Mouse (Mus musculus) 416B (cell line): Measurements from ENCODE around the gene Nae1.
"Not testable (repeated sequence)": the region's sequence is repeated elsewhere in the genome, so short reads cannot be mapped to it uniquely, and the experiment has no call there.

Experiments
- DNase-seq: peaks from one replicate; pipeline ENCODE4 v3.0.0; 2011; ENCODE audit warnings: low read depth

The Nae1 gene

DNA sequence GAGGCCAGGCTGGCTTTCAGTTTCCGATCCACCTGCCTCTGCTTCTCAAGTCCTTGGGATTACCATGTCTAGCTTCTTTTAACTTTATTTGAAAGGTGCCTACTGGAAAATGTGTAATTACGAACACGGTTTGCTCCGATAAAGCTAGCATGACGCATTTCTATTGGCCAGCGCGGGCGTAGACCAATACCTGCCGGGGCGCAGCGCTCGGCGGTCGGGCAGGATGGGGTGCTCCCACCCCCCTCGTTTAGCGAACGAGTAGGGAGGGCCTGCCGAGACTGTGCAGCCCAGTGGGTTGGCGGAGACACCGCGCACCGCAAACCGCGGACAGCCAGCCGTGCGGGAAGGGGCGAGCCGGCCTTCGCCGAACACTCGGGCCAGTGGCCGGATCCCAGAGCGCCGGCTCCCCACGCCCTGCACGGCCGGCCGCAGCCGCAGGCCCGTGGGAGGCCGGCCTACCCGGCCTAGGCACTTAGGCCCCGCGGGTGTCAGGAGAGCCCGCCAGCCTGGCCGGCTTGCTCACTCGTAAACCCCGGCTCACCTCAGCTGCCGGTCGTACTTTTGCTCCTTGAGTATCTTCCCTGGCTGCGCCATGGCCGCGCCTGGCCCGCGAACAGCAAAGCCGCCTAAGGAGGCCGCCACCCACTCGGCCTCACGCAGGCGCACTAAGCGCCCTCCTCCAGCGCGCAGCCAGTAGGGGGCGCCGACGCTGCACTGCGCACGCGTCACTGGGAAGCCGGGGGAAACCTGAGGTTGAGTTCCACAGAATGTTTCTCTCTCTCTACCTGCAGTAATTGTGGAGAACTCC lies at the start of gene Nae1, which contains the start of gene Car7:
TSS of gene Nae1 (minus strand) at position 667 of the 808 bp plus-strand sequence.
TSS of gene Car7 (plus strand) at position 719 of the 808 bp plus-strand sequence.
- DNase-seq = peak; percentile 89

DNA sequence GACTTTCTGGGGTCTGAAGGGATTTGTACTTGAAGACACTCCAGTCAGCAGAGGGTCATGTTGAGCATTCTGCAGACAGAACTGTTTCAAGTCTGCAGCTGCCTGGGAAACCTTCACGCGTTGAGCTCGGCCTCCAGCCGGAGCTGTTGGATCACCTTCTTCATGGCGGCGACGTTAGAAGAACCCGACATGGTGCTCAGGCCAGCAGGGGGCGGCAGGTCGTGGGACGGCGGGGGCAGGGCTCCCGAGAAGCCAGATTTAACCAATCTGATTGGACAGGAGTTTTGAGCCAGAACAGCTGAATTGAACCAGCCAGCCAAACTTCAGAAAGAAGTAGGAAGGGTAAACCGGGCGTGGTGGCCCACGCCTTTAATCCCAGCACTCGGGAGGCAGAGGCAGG lies 43.2 kb upstream of the Nae1 start:
- DNase-seq = not testable (repeated sequence)

DNA sequence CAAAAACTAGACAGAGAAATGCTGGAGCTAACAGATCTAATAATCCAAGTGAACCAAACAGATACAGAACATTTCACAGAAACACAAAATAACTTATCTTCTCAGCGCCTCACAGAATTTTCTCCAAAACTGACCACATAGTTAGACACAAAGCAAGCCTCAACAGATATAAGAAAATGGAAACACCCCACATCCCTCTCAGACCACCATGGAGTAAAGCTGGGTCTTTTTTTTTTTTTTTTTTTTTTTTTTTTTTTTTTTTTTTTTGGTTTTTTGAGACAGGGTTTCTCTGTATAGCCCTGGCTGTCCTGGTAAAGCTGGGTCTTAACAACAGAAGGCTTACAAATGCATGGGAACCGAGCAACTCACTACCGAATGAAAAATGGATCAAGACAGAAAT lies 42.4 kb upstream of the Nae1 start:
- no peak for DNase-seq

DNA sequence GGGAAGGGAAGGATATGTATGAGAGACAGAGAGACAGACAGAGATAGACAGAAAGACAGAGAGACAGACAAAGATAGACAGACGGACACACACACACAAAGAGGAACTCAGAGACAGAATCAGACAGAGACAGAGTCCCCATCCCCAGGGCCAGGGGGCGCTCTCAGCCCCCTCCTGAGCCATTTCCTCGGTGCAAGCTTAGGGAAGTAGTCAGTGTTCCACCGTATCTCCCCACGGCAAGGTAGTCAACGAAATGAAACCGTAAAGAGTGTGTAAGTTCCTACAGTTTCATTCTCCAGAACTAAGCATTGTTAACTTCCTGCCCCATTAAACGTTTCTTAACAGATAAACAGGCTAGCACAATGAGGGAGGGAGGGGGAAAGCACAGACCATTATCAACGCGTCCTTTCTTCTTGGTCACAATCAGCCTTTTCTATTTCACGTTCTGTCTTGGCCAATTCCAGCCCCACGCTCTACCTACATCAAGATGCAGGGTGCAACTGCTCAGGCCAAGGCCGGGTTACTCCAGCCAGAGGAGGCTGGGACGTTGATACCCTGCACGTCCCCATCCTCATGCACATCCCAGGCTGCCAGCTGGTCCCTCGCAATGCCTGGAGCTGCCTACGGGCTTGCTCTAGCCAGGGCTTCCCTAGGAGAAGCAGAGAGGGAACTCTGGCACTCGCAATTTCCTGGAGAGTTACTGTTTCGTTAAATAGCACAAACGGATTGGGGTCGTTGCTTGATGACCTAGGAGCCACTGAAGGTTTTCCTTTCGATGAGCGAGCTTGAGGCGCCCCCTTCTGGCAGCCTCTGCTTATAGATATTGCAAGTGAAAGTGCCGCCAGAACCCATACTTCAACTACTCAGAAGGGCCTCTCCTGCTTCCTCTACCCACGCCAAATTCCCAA lies 36.3 kb upstream of the Nae1 start:
- peak; percentile 93 for DNase-seq

DNA sequence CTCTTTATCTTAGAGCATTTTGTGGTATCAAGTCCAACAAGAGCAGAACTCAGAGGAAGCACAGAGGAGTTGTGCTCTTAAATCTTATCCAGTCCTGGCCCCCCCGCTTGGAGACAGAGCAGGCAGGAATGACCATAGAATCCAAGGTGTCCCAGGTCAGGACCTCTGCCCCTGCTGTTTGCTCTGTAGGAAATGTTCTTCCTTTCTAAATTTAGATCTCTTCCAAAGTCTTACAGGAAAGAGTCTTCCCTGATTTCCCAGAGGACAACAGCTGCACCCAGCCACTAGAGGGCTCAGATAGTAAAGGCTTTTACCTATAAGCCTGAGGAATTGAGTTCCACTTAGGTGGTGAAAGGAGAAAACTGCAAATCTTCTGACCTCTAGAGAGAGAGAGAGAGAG lies 35.1 kb upstream of the Nae1 start:
- DNase-seq = peak; percentile 43

DNA sequence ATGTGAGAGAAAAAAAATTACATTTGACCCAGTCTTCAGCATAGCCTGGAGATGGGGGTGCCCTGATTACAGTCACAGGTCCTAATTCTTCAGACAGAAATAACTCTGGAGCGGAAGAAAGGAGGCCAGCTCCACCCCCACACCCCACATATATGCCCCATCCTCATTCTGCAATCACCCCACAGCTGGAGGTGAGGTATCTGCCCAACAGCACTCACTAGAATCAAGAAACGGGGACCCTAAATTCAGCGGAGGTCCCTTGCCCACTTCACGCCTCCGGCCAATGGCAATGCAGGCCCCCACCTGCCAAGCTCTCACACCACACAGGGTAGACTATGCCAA lies 31.0 kb upstream of the Nae1 start:
- no peak for DNase-seq

DNA sequence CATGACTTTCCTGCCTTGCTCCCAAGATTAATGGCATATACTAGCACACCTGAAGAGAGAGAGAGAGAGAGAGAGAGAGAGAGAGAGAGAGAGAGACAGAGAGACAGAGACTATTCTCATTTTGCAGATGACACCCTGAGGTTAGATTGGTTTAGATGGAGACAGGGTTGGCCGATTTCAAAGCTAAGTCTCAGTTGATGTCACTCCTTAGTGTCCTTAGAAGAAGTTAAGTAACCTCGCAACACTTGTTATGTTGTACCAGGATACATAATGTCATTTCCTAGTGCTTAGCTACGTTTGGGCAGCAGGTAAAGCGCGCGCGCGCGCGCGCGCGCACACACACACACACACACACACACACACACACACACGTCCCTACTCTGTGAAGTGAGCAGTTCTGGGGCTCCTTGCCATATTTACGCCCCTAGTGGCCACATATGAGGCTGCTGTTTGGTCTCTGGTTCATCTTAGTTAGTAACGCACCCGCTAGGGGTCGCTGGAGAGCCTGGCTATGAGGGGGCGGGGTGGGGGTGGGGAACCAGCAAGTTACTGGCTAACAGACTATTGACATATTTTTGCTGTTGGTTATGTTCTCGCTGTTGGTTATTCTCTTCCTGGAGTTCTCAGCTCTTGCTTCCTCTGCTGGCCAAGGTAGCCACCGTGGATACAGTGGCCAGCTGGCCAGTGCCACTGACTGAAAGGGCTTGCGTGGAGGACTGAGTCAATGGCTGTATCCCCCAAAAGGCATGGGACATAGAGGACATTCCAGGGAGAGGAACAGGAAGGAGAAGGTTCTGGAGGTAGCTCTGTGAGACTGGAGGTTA lies 30.4 kb upstream of the Nae1 start:
- DNase-seq = peak; percentile 93

DNA sequence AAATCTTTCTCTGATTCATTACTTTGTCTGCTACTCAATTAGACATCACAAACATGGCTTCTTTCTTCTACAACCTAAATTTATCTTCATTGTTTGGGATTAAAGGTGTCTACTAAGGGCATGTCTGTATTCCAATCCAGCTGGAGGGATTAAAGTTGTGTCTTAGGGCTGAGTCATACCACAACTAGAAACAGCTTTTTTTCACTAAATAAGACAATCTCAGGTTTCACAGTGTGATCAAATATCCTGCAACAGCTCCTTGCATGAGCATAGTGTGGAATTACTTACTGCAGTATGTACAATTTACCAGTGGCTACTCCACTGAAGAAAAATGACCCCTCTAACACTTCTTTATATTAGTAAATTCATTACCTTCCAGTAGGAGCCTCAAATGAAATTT lies 26.3 kb upstream of the Nae1 start:
- DNase-seq = peak; percentile 23

DNA sequence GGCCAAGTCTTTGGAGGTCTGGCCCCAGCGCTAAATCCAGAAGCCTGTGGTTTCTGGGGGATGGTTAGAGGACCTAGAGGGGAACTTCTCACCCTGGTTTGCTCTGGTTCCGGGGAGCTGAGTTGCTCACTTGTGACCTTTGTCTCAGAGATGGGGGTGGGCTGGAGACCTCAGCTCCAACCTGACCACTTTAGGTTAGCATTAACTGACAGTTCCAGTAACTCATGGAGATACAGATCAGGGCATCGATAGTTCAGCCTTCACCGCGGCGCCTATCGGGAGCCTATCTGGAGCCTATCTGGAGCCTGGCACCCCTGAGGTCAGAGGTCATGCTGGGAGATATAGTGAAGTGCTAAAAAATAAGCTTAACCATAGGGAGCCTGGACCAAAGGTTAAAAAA lies 22.8 kb upstream of the Nae1 start:
- no peak for DNase-seq

DNA sequence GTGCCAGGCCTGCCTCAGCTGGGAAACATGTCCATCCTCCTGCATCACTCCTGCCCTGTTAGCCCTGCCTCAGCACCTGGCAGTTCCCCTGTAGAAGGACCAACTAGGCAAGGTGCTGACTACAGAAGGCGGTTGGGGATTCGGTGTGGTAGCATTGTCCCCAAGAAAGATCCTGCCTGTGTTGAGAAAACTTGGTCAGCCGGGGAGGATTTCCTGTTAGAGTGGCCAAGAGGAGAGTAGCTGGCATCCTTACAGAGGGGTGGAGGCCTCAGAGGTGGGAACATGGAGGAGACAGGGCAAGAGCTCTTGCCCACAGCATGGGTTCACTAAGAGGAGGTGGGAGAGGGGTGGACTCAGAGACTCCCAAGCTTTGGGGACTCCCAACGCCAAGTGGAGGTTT lies 20.8 kb upstream of the Nae1 start:
- no peak for DNase-seq

DNA sequence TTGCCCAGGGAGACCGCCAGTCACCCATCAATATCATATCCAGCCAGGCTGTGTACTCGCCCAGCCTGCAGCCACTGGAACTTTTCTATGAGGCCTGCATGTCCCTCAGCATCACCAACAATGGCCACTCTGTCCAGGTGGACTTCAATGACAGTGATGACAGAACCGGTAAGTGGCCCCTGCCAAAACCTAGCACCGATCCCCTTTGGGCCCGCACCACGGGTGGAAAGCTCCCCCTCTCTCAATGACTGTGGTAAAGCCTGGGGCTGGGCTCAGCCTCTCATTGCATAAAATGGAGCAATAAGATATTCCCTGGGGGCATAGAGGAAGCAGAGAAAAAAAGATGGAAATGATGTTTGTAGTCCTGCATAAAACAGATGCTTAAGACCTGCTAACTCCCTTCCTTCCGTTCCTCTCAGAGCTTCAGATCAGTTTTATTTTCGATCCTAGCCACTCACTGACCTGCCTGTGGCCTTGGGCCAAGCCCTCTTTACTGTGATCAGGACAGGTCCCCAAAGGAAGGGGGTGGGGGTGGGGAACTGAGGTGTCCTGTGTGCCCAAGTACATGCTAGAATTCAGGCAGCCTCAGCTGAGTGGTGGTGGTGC lies 9.1 kb upstream of the Nae1 start:
- no peak for DNase-seq

DNA sequence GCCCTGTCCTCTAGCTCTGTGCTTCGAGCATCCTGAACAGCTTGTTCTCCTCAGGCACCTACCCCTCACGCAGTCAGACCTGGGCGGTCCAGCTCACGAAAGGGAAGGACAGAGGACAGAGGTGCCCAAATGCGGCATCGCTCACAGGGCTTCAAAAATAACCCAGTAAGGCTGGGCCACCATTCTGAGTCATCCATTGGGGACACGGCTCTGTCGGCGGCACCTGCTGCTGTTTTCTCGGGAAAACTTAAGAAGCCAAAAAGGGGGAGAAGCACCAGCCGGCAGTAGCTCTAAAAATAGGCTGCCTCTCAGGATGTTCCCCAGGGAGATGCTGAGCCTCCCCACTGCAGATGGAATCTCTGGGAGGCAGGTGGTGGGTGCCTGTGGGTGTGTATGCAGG lies 7.7 kb upstream of the Nae1 start:
- DNase-seq = no peak

DNA sequence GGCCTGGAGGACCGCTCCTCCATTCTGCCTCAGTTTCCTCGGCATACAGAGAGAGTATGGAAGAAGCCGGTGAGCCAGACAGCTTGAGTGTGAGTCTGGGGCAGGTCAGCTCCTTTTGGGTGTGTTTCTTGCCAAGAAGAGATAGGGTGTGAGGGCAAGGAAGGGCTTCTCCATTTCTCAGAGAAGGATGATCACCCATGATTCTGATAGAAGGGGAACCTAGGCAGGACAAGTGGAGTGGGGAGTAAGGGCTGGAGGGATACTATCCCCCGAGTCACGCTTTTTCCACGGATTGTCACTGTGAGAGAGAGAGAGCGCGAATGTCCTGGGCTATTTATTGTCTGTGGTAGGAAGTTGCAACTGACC lies 7.1 kb upstream of the Nae1 start:
- no peak for DNase-seq

DNA sequence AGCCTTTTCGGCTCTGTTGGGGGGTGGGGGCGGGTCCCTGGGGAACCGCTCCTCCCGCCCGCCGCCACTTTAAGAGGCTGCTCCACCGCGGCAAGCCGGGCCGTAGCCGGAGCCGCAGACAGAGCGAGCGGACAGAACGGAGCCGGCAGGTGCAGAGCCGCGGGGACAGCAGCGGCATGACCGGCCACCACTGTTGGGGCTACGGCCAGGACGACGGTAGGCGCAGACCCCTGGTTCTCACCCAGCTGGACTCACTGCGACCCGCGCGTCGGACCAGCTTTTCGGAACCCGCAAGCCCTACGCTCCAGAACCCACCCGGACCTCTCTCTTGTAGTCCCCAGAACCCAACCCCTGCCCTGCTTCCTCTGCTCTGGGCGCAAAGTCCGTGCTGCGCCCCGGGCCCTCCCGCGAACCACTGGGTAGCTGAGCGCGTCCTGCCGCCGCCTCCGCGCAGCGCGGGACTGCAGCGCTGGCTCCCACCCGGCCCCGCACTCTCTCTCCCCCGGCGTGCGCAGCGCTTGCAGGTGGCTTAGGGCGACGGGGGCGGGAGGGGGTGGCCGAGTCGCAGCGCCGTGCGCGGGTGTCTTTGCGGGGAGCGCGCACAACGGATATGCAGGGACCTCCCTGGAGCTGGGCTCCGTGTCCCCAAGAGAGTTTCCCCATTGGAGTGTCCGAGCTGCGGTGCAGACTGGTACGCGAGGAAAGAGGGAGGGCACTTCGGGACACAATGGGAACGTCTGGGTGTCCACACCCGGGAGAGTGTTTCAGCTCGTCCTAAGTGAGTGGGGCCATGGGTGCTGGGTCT lies 6.5 kb upstream of the Nae1 start:
- no peak for DNase-seq

DNA sequence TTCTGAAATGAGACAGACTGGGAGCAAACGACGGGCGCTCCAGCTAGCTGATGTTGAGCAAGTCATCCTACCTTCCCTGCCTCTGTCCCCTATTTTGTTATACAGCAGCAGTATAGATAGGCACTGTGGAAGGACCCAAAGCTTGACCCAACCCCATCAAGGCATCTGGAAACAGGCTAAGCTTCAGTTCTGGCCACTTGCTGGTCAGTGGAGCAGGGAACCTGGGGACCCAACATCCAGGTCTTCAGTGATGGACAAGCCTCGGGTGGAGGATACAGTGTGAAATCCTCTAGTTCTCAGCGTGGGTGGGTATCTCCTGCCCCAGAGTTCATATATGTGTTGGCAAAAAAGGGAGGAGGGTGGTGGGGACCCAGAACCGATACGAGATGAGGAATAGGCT lies 5.8 kb upstream of the Nae1 start:
- no peak for DNase-seq

DNA sequence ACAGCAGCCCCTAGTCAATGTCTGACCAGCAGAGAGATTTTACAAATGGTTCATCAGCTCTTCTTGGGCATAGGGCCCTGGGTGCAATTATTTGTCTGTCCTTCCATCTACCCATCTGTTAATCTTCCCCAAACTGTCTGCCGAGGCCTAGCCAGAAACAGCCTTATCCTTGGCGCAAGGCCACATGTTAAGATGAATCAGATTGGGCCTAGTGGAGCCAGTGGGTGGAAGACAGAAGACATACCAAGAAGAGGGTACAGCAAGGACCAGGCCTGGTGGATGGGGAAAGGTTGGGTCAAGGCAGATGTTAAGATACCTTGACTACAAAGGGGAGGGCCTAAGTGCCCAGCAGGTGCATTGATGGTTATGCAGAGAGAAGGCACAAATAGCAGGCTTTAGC lies 5.1 kb upstream of the Nae1 start:
- DNase-seq = no peak

DNA sequence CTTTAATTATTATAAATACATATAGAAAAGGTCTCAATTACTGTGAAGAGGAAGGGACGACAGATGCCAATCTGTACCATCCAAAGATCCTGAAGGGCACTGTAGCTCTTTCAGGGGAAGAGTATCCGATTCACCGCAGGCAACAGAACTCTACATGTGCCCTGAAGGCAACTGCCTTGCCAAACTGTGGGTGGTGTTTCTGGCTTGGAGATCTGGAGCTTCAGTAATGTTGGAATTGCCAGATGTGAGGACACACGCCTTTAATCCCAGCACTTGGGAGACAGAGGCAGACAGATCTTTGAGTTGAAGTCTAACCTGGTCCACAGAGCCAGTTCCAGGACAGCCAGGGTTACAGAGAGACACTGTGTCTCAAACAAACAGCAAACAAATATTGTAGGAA lies 4.5 kb upstream of the Nae1 start:
- DNase-seq = no peak

DNA sequence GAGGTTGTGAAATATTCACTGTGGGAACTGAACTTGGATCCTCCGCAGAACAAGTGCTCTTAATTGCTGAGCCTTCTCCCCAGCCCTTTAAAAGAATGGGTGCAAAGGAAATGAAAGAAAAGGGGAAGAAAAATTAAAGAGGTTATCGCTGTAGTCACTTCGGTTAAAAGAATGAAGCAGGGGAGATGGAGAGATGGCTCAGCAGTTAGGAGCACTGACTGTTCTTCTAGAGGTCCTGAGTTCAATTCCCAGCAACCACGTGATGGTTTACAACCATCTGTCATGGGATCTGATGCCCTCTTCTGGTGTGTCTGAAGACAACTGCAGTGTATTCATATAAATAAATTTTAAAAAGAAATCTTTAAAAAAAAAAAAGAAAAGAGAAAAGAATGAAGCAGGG lies 1.6 kb upstream of the Nae1 start:
- DNase-seq = no peak

DNA sequence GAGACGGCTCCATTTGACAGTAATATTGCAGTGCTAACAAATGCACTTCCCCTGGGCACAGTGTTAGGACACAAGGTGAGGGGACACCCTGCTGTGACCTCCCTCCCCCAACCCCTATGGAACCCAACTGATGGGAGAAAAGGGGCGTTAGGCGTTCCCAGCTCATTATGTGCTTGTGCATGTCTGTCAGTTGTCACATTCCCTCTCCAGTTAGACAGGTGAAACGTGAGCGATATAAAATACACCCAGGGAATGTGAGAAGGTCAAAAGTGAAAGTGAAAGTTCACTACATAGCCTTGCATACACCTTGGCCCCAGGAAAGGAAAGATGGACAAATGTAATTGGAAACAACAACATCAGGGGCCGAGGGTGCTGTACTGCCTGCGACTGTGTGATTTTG lies 941 bp upstream of the Nae1 start:
- DNase-seq = peak; percentile 38

DNA sequence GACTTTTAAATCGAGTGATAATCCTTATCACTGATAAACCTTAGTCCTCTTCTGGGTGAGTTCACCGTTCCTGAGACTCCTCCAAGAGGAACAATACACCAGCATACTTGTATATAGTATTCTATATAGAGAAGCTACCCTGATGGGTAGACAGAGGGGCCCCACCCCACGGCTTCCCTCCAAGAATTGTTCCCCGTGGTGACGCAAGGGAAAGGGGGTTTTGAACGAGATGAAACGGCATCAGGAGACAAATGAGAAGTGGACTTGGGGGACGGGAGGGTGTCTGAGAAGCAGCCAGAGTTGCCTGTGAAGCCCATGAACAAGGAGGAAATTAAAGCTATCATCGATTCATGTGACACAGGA lies 323 bp upstream of the Nae1 start:
- DNase-seq = no peak

DNA sequence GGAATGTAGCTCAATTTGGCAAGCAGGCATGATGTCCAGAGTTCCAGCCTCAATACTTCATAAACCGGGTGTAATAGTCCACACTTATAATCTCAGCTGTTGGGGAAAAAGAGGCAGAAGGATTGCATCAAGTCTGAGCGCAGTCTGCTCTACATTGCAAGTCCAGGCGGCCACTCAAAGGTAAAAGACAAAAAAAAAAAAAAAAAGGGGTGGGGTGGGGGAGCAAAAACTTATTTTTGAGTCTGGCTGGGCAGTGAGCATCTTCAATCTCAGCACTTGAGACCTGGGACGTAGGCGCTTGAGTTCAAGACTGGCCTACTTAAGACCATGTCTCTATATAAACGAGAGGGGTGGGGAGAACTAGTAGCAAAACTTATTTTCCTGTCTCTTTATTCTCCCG lies 886 bp downstream of the Nae1 start:
- DNase-seq = no peak
